Mouse (Mus musculus) liver, embryonic 11.5 days (tissue): ENCODE results near the gene Ago3. TPM values are rescaled to one million over a fixed set of nuclear protein-coding genes. Genes with fewer than 3 reads are reported as not detected.
A peak's percentile ranks its signal among the peaks of the same experiment; 100 is the strongest.

Source experiments
- ATAC-seq: fragments of 200-750 bp; cut with Nextera tagmentation; replicated peaks from 2 replicates; pipeline ENCODE4 v1.8.0; 2017; ENCODE audit warnings: moderate number of reproducible peaks, mild to moderate bottlenecking, moderate TSS enrichment, moderate library complexity; ENCODE audit not compliant: low FRiP score
- DNase-seq: peaks from one replicate; pipeline ENCODE4 v3.0.0-alpha.2; 2017; ENCODE audit warnings: low spot score
- H3K27ac ChIP-seq: fragments of 300-500 bp; sonication (generic); 2 replicates; pipeline ENCODE4 v1.5.1; 2014; ENCODE audit warnings: mild to moderate bottlenecking, low read depth, low read length, control low read depth
- H3K27me3 ChIP-seq: fragments of 300-500 bp; sonication (generic); replicated peaks from 2 replicates; pipeline ENCODE4 v1.6.1; 2014; ENCODE audit warnings: low read length, mixed read lengths; ENCODE audit not compliant: control insufficient read depth, insufficient read depth
- H3K36me3 ChIP-seq: fragments of 300-500 bp; sonication (generic); 2 replicates; pipeline ENCODE4 v1.6.1; 2014; ENCODE audit warnings: mild to moderate bottlenecking, low read length, moderate library complexity, mixed read lengths; ENCODE audit not compliant: control insufficient read depth, insufficient read depth
- H3K4me1 ChIP-seq: fragments of 300-500 bp; sonication (generic); replicated peaks from 2 replicates; pipeline ENCODE4 v1.6.1; 2014; ENCODE audit warnings: low read length, mixed read lengths; ENCODE audit not compliant: control insufficient read depth, insufficient read depth
- H3K4me2 ChIP-seq: fragments of 300-500 bp; sonication (generic); 2 replicates; pipeline ENCODE4 v1.6.1; 2014; ENCODE audit warnings: mild to moderate bottlenecking, control low read depth, moderate library complexity
- H3K4me3 ChIP-seq: fragments of 300-500 bp; sonication (generic); 2 replicates; pipeline ENCODE4 v1.5.1; 2014; ENCODE audit warnings: low read depth, low read length, control low read depth
- H3K9ac ChIP-seq: fragments of 300-500 bp; sonication (generic); 2 replicates; pipeline ENCODE4 v1.6.1; 2014; ENCODE audit warnings: low read depth, low read length, control low read depth
- H3K9me3 ChIP-seq: fragments of 300-500 bp; sonication (generic); 2 replicates; pipeline ENCODE4 v1.6.1; 2016; ENCODE audit warnings: low read length, inconsistent platforms, mixed read lengths; ENCODE audit not compliant: control insufficient read depth
- WGBS: fragments of 180-500 bp; shearing (Covaris S2); extraction: QIAGEN DNeasy Blood & Tissue Kit; methylation state at CpG from one replicate; pipeline ENCODE4 v1.1.7; 2014; 5-methylcytosine and 5-hydroxymethylcytosine counted together
- polyA plus RNA-seq: library from polyadenylated mRNA; unstranded; fragments of >200 nt; fragmentation: Nextera tagmentation; extraction: Ambion mirVana; gene quantifications from 2 replicates; pipeline ENCODE4 v1.2.1, GENCODE M21; 2014

Gene Ago3
- polyA plus RNA-seq, 1 experiment from 2014 or later, result 15.2 TPM

GRCm38 (mm10) chr4:126286492-126286891 lies 142.9 kb downstream of the Ago3 start, which contains the start of gene Col8a2:
Col8a2 (plus strand) TSS chr4:126286793.
- no peak within 1 kb of the TSS for H3K9ac ChIP-seq
- H3K27me3 ChIP-seq, result peaks cover 69% of the 10 kb centered on the region
- peak within 1 kb of the TSS; percentile 48 for H3K4me3 ChIP-seq
- DNase-seq (no peak), ATAC-seq (peak; percentile 34; the same call in 1 of the 2 replicates)
- H3K27ac ChIP-seq, result no peak within 1 kb of the TSS
- WGBS, result 3% methylated on average over 42 of the region's 42 CpGs
- peak within 1 kb of the TSS; percentile 73 for H3K4me2 ChIP-seq
- no peaks in the 10 kb centered on the region for H3K9me3 ChIP-seq
- peaks cover 6% of the 10 kb centered on the region; the same call in 1 of the 2 replicates for H3K4me1 ChIP-seq
- H3K36me3 ChIP-seq, result no peaks in the 10 kb centered on the region

DNA sequence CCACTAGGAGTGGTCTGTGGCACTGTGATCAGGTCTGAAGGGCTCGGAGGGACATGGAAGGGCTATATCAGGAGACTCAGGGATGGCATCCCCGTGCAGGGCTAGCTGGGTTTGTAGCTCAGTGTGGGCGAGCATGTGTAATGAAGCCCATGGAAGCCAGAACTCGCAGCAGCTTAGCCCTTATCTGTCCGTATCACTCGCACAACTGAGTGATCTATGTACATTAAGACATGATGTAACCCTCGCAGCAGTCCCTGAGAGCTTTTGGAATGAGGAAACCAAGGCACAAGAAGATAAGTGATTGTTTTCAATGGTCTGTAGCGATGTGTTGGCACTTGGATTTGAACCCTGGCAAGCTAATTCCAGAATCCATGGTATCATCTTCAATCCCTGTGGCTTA lies 145.8 kb downstream of the Ago3 start:
- Histone ChIP-seq H3K4me2 (no peak overlapping the region), H3K4me3 (no peak overlapping the region), H3K9me3 (no peaks in the 10 kb centered on the region), H3K27me3 (peaks cover 44% of the 10 kb centered on the region), H3K36me3 (no peaks in the 10 kb centered on the region), H3K27ac (no peak overlapping the region), H3K4me1 (peaks cover 6% of the 10 kb centered on the region; the same call in 1 of the 2 replicates), H3K9ac (no peak overlapping the region)
- DNase-seq (no peak), ATAC-seq (no peak)
- WGBS, result 64% methylated on average over 8 of the region's 8 CpGs

GRCm38 (mm10) chr4:126281706-126282105 lies 147.7 kb downstream of the Ago3 start:
- Histone ChIP-seq H3K9me3 (no peaks in the 10 kb centered on the region), H3K27me3 (peaks cover 25% of the 10 kb centered on the region)

More at GRCm38 (mm10) chr4:126281706-126282105, 147.7 kb downstream of the Ago3 start:
- no peak overlapping the region for H3K27ac ChIP-seq
- H3K36me3 ChIP-seq, result 0 out of 2 replicates have a peak, but pooled peaks cover 2% of the 10 kb centered on the region
- H3K9ac ChIP-seq, result no peak overlapping the region
- no peak for ATAC-seq
- no peak overlapping the region for H3K4me2 ChIP-seq
- H3K4me1 ChIP-seq, result peaks cover 4% of the 10 kb centered on the region; the same call in 1 of the 2 replicates
- no peak overlapping the region for H3K4me3 ChIP-seq
- no peak for DNase-seq
- WGBS, result 70% methylated on average over 9 of the region's 9 CpGs

Other genes starting within 250 kb of the Ago3 start
- 199 and 207 TPM in 2 replicates for gene Thrap3, start 226.8 kb downstream of the Ago3 start, polyA plus RNA-seq
- 26.5 and 28.9 TPM in 2 replicates for gene Map7d1, start 173.2 kb downstream of the Ago3 start, polyA plus RNA-seq
- 20.6 and 26.8 TPM in 2 replicates for gene Trappc3, start 167.2 kb downstream of the Ago3 start, polyA plus RNA-seq
- 1.9 and 2.2 TPM in 2 replicates for gene Col8a2, start 142.8 kb downstream of the Ago3 start, polyA plus RNA-seq
- gene Adprhl2, start 107.9 kb downstream of the Ago3 start, polyA plus RNA-seq, result 53.5 and 62.2 TPM in 2 replicates
- 0.71 and 1.7 TPM in 2 replicates for gene Tekt2, start 103.9 kb downstream of the Ago3 start, polyA plus RNA-seq
- gene Ago1, start 39.0 kb upstream of the Ago3 start, polyA plus RNA-seq, result 4.1 and 4.9 TPM in 2 replicates
- 0.29 and 0.30 TPM in 2 replicates for gene Ago4, start 103.9 kb upstream of the Ago3 start, polyA plus RNA-seq
- gene Clspn, start 127.4 kb upstream of the Ago3 start, polyA plus RNA-seq, result 43.5 and 51.6 TPM in 2 replicates
- gene 5730409E04Rik, start 180.3 kb upstream of the Ago3 start, polyA plus RNA-seq, result 0.40 and 0.71 TPM in 2 replicates
- gene Psmb2, start 248.1 kb upstream of the Ago3 start, polyA plus RNA-seq, result 535 and 555 TPM in 2 replicates